Mouse (Mus musculus): ENCODE results near the gene Pigt. TPM values are rescaled to one million over a fixed set of nuclear protein-coding genes. Genes with fewer than 3 reads are reported as not detected.

The Pigt gene
- total and polyA plus RNA-seq, 3 experiments = 31.3 to 51.3 (median 31.5) TPM

- intact Hi-C loops (cut with DNase I) = loop anchor here (2.0 kb wide), 2 partner anchors 15 to 29 kb away; no protein-coding TSS in a partner anchor
- 77% methylated on average over 9 of the region's 9 CpGs for WGBS
- H3K27me3 ChIP-seq (ENCODE audit: control insufficient read depth, insufficient read depth, low read length) = no peaks in the 10 kb centered on the region
- H3K4me1 ChIP-seq (ENCODE audit: control insufficient read depth, insufficient read depth, low read length) = peaks cover 3% of the 10 kb centered on the region
- TF ChIP-seq POLR2A (IDR thresholded peaks at IDR 0.05; ENCODE audit: insufficient read depth, low read depth, low read length) = no peak
- TF ChIP-seq EP300 (IDR thresholded peaks at IDR 0.05; ENCODE audit: insufficient read depth, low read depth, low read length) = no peak
- TF ChIP-seq CTCF (IDR thresholded peaks at IDR 0.05) = no peak
- peak overlapping the region; percentile 85; the same call in 1 of the 2 replicates for H3K9ac ChIP-seq (ENCODE audit: low read depth, low read length)
- H3K4me3 ChIP-seq = no peak overlapping the region
- DNase-seq = no peak
- no peaks in the 10 kb centered on the region for H3K79me2 ChIP-seq (replicated peaks; ENCODE audit: control insufficient read depth, insufficient read depth, low read length)
- no peak overlapping the region; the same call in 1 of the 2 replicates for H3K27ac ChIP-seq
- H3K36me3 ChIP-seq (ENCODE audit: control insufficient read depth, insufficient read depth, low read length) = no peaks in the 10 kb centered on the region
Observed at GRCm38 (mm10) chr2:164487812-164488211, 9.5 kb upstream of the Pigt start.

- no peak for DNase-seq
- Histone ChIP-seq H3K4me1 (ENCODE audit: control insufficient read depth, insufficient read depth, low read length) (peaks cover 2% of the 10 kb centered on the region), H3K79me2 (replicated peaks; ENCODE audit: control insufficient read depth, insufficient read depth, low read length) (no peaks in the 10 kb centered on the region), H3K27me3 (ENCODE audit: control insufficient read depth, insufficient read depth, low read length) (no peaks in the 10 kb centered on the region), H3K4me3 (no peak overlapping the region), H3K36me3 (ENCODE audit: control insufficient read depth, insufficient read depth, low read length) (no peaks in the 10 kb centered on the region), H3K27ac (no peak overlapping the region), H3K9ac (ENCODE audit: low read depth, low read length) (no peak overlapping the region)
- TF ChIP-seq CTCF (IDR thresholded peaks at IDR 0.05) (no peak), EP300 (IDR thresholded peaks at IDR 0.05; ENCODE audit: insufficient read depth, low read depth, low read length) (no peak), POLR2A (IDR thresholded peaks at IDR 0.05; ENCODE audit: insufficient read depth, low read depth, low read length) (no peak)
- intact Hi-C loops (cut with DNase I) = no loop called here
- WGBS = 46% methylated on average over 2 of the region's 2 CpGs
Observed at GRCm38 (mm10) chr2:164494126-164494525, 3.2 kb upstream of the Pigt start.

- no peaks in the 10 kb centered on the region for H3K27me3 ChIP-seq (ENCODE audit: control insufficient read depth, insufficient read depth, low read length)
- intact Hi-C loops (cut with DNase I) = loop anchor here (2.0 kb wide), 2 partner anchors 36 to 76 kb away; partner anchors contain the start of gene Gm20458
- WGBS = 45% methylated on average over 1 of the region's 1 CpGs
- no peak for DNase-seq
- no peak overlapping the region for H3K27ac ChIP-seq
- H3K9ac ChIP-seq (ENCODE audit: low read depth, low read length) = no peak overlapping the region
- no peak for TF ChIP-seq EP300 (IDR thresholded peaks at IDR 0.05; ENCODE audit: insufficient read depth, low read depth, low read length)
- no peak for TF ChIP-seq CTCF (IDR thresholded peaks at IDR 0.05)
- no peak for TF ChIP-seq POLR2A (IDR thresholded peaks at IDR 0.05; ENCODE audit: insufficient read depth, low read depth, low read length)
- no peak overlapping the region for H3K4me3 ChIP-seq
- H3K36me3 ChIP-seq (ENCODE audit: control insufficient read depth, insufficient read depth, low read length) = no peaks in the 10 kb centered on the region
- H3K4me1 ChIP-seq (ENCODE audit: control insufficient read depth, insufficient read depth, low read length) = peaks cover 2% of the 10 kb centered on the region
- no peaks in the 10 kb centered on the region for H3K79me2 ChIP-seq (replicated peaks; ENCODE audit: control insufficient read depth, insufficient read depth, low read length)
Observed at GRCm38 (mm10) chr2:164496331-164496730, 989 bp upstream of the Pigt start.

GRCm38 (mm10) chr2:164497691-164498268 lies 460 bp downstream of the Pigt start:
- Histone ChIP-seq H3K27me3 (ENCODE audit: control insufficient read depth, insufficient read depth, low read length) (no peaks in the 10 kb centered on the region), H3K4me3 (peak overlapping the region; percentile 69), H3K79me2 (replicated peaks; ENCODE audit: control insufficient read depth, insufficient read depth, low read length) (no peaks in the 10 kb centered on the region), H3K36me3 (ENCODE audit: control insufficient read depth, insufficient read depth, low read length) (no peaks in the 10 kb centered on the region), H3K9ac (ENCODE audit: low read depth, low read length) (peak overlapping the region; percentile 67), H3K27ac (peak overlapping the region; percentile 93), H3K4me1 (ENCODE audit: control insufficient read depth, insufficient read depth, low read length) (peaks cover 2% of the 10 kb centered on the region)
- no peak for DNase-seq
- intact Hi-C loops (cut with DNase I) = loop anchor here (1.0 to 2.0 kb wide), 3 partner anchors 11 to 77 kb away; partner anchors contain the start of genes Dbndd2 and Gm20458
- TF ChIP-seq CTCF (IDR thresholded peaks at IDR 0.05) (no peak), POLR2A (IDR thresholded peaks at IDR 0.05; ENCODE audit: insufficient read depth, low read depth, low read length) (no peak), EP300 (IDR thresholded peaks at IDR 0.05; ENCODE audit: insufficient read depth, low read depth, low read length) (no peak)
- WGBS = 4% methylated on average over 21 of the region's 21 CpGs

GRCm38 (mm10) chr2:164499317-164499716 lies 2.0 kb downstream of the Pigt start:
- intact Hi-C loops (cut with DNase I) = no loop called here
- no peak overlapping the region for H3K9ac ChIP-seq (ENCODE audit: low read depth, low read length)

GRCm38 (mm10) chr2:164500511-164500910 lies 3.2 kb downstream of the Pigt start:
- intact Hi-C loops (cut with DNase I) = no loop called here
- H3K4me1 ChIP-seq (ENCODE audit: control insufficient read depth, insufficient read depth, low read length) = peaks cover 2% of the 10 kb centered on the region
- TF ChIP-seq CTCF (IDR thresholded peaks at IDR 0.05) (no peak), POLR2A (IDR thresholded peaks at IDR 0.05; ENCODE audit: insufficient read depth, low read depth, low read length) (no peak), EP300 (IDR thresholded peaks at IDR 0.05; ENCODE audit: insufficient read depth, low read depth, low read length) (no peak)
- H3K9ac ChIP-seq (ENCODE audit: low read depth, low read length) = no peak overlapping the region
- no peaks in the 10 kb centered on the region for H3K36me3 ChIP-seq (ENCODE audit: control insufficient read depth, insufficient read depth, low read length)
- DNase-seq = no peak
- H3K79me2 ChIP-seq (replicated peaks; ENCODE audit: control insufficient read depth, insufficient read depth, low read length) = no peaks in the 10 kb centered on the region
- H3K27me3 ChIP-seq (ENCODE audit: control insufficient read depth, insufficient read depth, low read length) = no peaks in the 10 kb centered on the region
- WGBS = 71% methylated on average over 7 of the region's 7 CpGs
- no peak overlapping the region for H3K4me3 ChIP-seq
- H3K27ac ChIP-seq = no peak overlapping the region

More at GRCm38 (mm10) chr2:164499317-164499716, 2.0 kb downstream of the Pigt start:
- Histone ChIP-seq H3K4me1 (ENCODE audit: control insufficient read depth, insufficient read depth, low read length) (peaks cover 2% of the 10 kb centered on the region), H3K36me3 (ENCODE audit: control insufficient read depth, insufficient read depth, low read length) (no peaks in the 10 kb centered on the region), H3K4me3 (no peak overlapping the region), H3K27me3 (ENCODE audit: control insufficient read depth, insufficient read depth, low read length) (no peaks in the 10 kb centered on the region), H3K79me2 (replicated peaks; ENCODE audit: control insufficient read depth, insufficient read depth, low read length) (no peaks in the 10 kb centered on the region), H3K27ac (no peak overlapping the region)
- no peak for TF ChIP-seq EP300 (IDR thresholded peaks at IDR 0.05; ENCODE audit: insufficient read depth, low read depth, low read length)
- TF ChIP-seq CTCF (IDR thresholded peaks at IDR 0.05) = peak; percentile 25; the same call in 1 of the 2 replicates
- no peak for TF ChIP-seq POLR2A (IDR thresholded peaks at IDR 0.05; ENCODE audit: insufficient read depth, low read depth, low read length)
- WGBS = 71% methylated on average over 5 of the region's 5 CpGs
- DNase-seq = no peak
